Mouse (Mus musculus): ENCODE results near the gene Htt.

DNA sequence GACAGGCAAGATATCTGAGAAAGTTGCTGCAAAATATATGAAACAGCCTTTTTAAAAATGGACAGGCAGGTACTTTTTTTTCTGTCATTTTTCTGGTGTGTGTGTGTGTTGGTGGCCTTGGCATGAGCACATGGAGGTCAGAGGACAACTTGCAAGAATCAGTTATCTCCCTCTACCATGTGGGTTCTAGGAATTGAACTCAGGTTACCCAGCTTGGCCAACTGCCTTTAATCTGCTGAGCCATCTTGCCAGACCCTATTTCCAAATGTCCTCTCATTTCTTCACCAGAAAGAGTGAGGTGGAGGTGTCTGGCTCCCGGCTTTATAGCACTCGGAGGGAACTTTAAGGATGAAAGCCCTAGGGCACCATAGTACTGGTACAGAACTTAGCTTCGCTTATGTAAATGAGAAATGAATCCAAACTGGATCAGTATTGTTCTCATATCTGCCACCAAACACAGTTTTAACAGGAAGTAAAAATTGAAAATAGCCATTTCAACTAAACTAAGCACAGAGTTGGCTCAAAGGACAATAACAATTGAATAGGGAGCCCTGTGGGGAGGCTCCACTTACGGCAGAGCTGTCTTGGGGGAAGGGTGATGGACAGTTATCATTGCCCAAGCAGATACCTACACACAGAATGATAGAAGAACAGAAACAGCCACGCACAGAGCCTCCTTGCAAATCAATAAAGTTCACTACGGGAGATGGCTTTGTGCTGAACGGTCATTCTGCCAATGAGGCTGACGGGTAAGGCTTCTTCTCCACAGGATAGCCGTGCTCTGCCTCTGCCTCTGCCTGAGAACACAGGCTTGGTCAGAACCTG is 168.8 kb downstream of the Htt start:
- no peak for TF ChIP-seq POLR2A (IDR thresholded peaks at IDR 0.05; ENCODE audit: borderline replicate concordance, control insufficient read depth, low read depth, low read length)
- no peak for TF ChIP-seq CTCF (IDR thresholded peaks at IDR 0.05; ENCODE audit: control insufficient read depth, insufficient read depth, low read length)
